Mouse (Mus musculus) olfactory bulb, adult 2 months (tissue): ENCODE results near the gene Ndufa4l2.

Source experiments
- CTCF ChIP-seq: fragments of 200-500 bp; IDR thresholded peaks from 2 replicates; pipeline ENCODE4 v1.5.1; 2012; ENCODE audit warnings: low read depth, mild to moderate bottlenecking, low read length, moderate library complexity; ENCODE audit not compliant: insufficient read depth
- POLR2A ChIP-seq: fragments of 200-500 bp; IDR thresholded peaks from 2 replicates; pipeline ENCODE4 v1.6.1; 2012; ENCODE audit warnings: mild to moderate bottlenecking, low read depth, low read length, moderate library complexity; ENCODE audit not compliant: insufficient read depth

GRCm38 (mm10) chr10:127471281-127471988, 43.3 kb upstream of the Ndufa4l2 start:
- TF ChIP-seq CTCF (no peak), POLR2A (no peak)
